Mouse (Mus musculus): ENCODE measurements around the gene Cadm1. TPM values are rescaled to one million over a fixed set of nuclear protein-coding genes. Genes with fewer than 3 reads are reported as not detected.

Gene Cadm1
- polyA plus RNA-seq, 1 experiment = 6.0 TPM

GRCm38 (mm10) chr9:47627966-47628365, 98.0 kb downstream of the Cadm1 start:
- TF ChIP-seq POLR2A (IDR thresholded peaks at IDR 0.05; ENCODE audit: low read depth, low read length) (no peak), CTCF (conservative IDR thresholded peaks at IDR 0.05; ENCODE audit: insufficient read depth, insufficient read length, low read depth, low read length) (no peak)
- WGBS = 86% methylated on average over 2 of the region's 2 CpGs
- H3K36me3 ChIP-seq (ENCODE audit: control insufficient read depth, insufficient read depth, low read length) = no peaks in the 10 kb centered on the region
- H3K4me3 ChIP-seq (ENCODE audit: insufficient read depth, low read depth, low read length) = no peak overlapping the region
- DNase-seq = no peak
- no peak overlapping the region for H3K27ac ChIP-seq (ENCODE audit: insufficient read depth, low read depth, low read length)
- H3K27me3 ChIP-seq (replicated peaks; ENCODE audit: control insufficient read depth, insufficient read depth, low read length) = no peaks in the 10 kb centered on the region
- no peaks in the 10 kb centered on the region; the same call in 1 of the 2 replicates for H3K4me1 ChIP-seq (ENCODE audit: control insufficient read depth, insufficient read depth, low read length)

GRCm38 (mm10) chr9:47628550-47628949, 98.6 kb downstream of the Cadm1 start:
- H3K36me3 ChIP-seq (ENCODE audit: control insufficient read depth, insufficient read depth, low read length) = no peaks in the 10 kb centered on the region
- WGBS = 94% methylated on average over 1 of the region's 1 CpGs
- no peak for DNase-seq

GRCm38 (mm10) chr9:47634695-47635094, 104.7 kb downstream of the Cadm1 start:
- Histone ChIP-seq H3K27ac (ENCODE audit: insufficient read depth, low read depth, low read length) (no peak overlapping the region), H3K27me3 (replicated peaks; ENCODE audit: control insufficient read depth, insufficient read depth, low read length) (no peaks in the 10 kb centered on the region), H3K36me3 (ENCODE audit: control insufficient read depth, insufficient read depth, low read length) (no peaks in the 10 kb centered on the region), H3K4me3 (ENCODE audit: insufficient read depth, low read depth, low read length) (no peak overlapping the region), H3K4me1 (ENCODE audit: control insufficient read depth, insufficient read depth, low read length) (peaks cover 2% of the 10 kb centered on the region; the same call in 1 of the 2 replicates)
- TF ChIP-seq POLR2A (IDR thresholded peaks at IDR 0.05; ENCODE audit: low read depth, low read length) = no peak
- TF ChIP-seq CTCF (conservative IDR thresholded peaks at IDR 0.05; ENCODE audit: insufficient read depth, insufficient read length, low read depth, low read length) = no peak
- 78% methylated on average over 3 of the region's 3 CpGs for WGBS
- no peak for DNase-seq

More at GRCm38 (mm10) chr9:47628550-47628949, 98.6 kb downstream of the Cadm1 start:
- Histone ChIP-seq H3K27ac (ENCODE audit: insufficient read depth, low read depth, low read length) (no peak overlapping the region), H3K4me1 (ENCODE audit: control insufficient read depth, insufficient read depth, low read length) (no peaks in the 10 kb centered on the region; the same call in 1 of the 2 replicates), H3K4me3 (ENCODE audit: insufficient read depth, low read depth, low read length) (no peak overlapping the region), H3K27me3 (replicated peaks; ENCODE audit: control insufficient read depth, insufficient read depth, low read length) (no peaks in the 10 kb centered on the region)
- TF ChIP-seq POLR2A (IDR thresholded peaks at IDR 0.05; ENCODE audit: low read depth, low read length) (no peak), CTCF (conservative IDR thresholded peaks at IDR 0.05; ENCODE audit: insufficient read depth, insufficient read length, low read depth, low read length) (no peak)

GRCm38 (mm10) chr9:47642663-47643062, 112.7 kb downstream of the Cadm1 start:
- DNase-seq = peak; percentile 37
- 51% methylated on average over 4 of the region's 4 CpGs for WGBS
- H3K36me3 ChIP-seq (ENCODE audit: control insufficient read depth, insufficient read depth, low read length) = no peaks in the 10 kb centered on the region
- H3K4me1 ChIP-seq (ENCODE audit: control insufficient read depth, insufficient read depth, low read length) = peaks cover 2% of the 10 kb centered on the region; the same call in 1 of the 2 replicates
- no peak overlapping the region for H3K4me3 ChIP-seq (ENCODE audit: insufficient read depth, low read depth, low read length)
- no peaks in the 10 kb centered on the region; the same call in 1 of the 2 replicates for H3K27me3 ChIP-seq (replicated peaks; ENCODE audit: control insufficient read depth, insufficient read depth, low read length)
- no peak overlapping the region for H3K27ac ChIP-seq (ENCODE audit: insufficient read depth, low read depth, low read length)
- no peak for TF ChIP-seq CTCF (conservative IDR thresholded peaks at IDR 0.05; ENCODE audit: insufficient read depth, insufficient read length, low read depth, low read length)
- no peak for TF ChIP-seq POLR2A (IDR thresholded peaks at IDR 0.05; ENCODE audit: low read depth, low read length)

GRCm38 (mm10) chr9:47645056-47645455, 115.1 kb downstream of the Cadm1 start:
- TF ChIP-seq POLR2A (IDR thresholded peaks at IDR 0.05; ENCODE audit: low read depth, low read length) = no peak
- WGBS = 91% methylated on average over 2 of the region's 2 CpGs
- no peaks in the 10 kb centered on the region for H3K4me1 ChIP-seq (ENCODE audit: control insufficient read depth, insufficient read depth, low read length)
- H3K27me3 ChIP-seq (replicated peaks; ENCODE audit: control insufficient read depth, insufficient read depth, low read length) = no peaks in the 10 kb centered on the region; the same call in 1 of the 2 replicates
- no peak overlapping the region for H3K4me3 ChIP-seq (ENCODE audit: insufficient read depth, low read depth, low read length)
- H3K36me3 ChIP-seq (ENCODE audit: control insufficient read depth, insufficient read depth, low read length) = no peaks in the 10 kb centered on the region
- no peak overlapping the region for H3K27ac ChIP-seq (ENCODE audit: insufficient read depth, low read depth, low read length)
- DNase-seq = no peak

- no peaks in the 10 kb centered on the region for H3K4me1 ChIP-seq (ENCODE audit: control insufficient read depth, insufficient read depth, low read length)
- H3K36me3 ChIP-seq (ENCODE audit: control insufficient read depth, insufficient read depth, low read length) = no peaks in the 10 kb centered on the region
- 71% methylated on average over 11 of the region's 11 CpGs for WGBS
- DNase-seq = peak; percentile 27
- H3K4me3 ChIP-seq (ENCODE audit: insufficient read depth, low read depth, low read length) = no peak overlapping the region
- H3K27me3 ChIP-seq (replicated peaks; ENCODE audit: control insufficient read depth, insufficient read depth, low read length) = no peaks in the 10 kb centered on the region; the same call in 1 of the 2 replicates
- TF ChIP-seq POLR2A (IDR thresholded peaks at IDR 0.05; ENCODE audit: low read depth, low read length) (no peak), CTCF (conservative IDR thresholded peaks at IDR 0.05; ENCODE audit: insufficient read depth, insufficient read length, low read depth, low read length) (no peak)
- H3K27ac ChIP-seq (ENCODE audit: insufficient read depth, low read depth, low read length) = no peak overlapping the region
Observed at GRCm38 (mm10) chr9:47651431-47651830, 121.5 kb downstream of the Cadm1 start.

GRCm38 (mm10) chr9:47652203-47652602, 122.2 kb downstream of the Cadm1 start:
- Histone ChIP-seq H3K4me1 (ENCODE audit: control insufficient read depth, insufficient read depth, low read length) (no peaks in the 10 kb centered on the region), H3K4me3 (ENCODE audit: insufficient read depth, low read depth, low read length) (no peak overlapping the region), H3K27ac (ENCODE audit: insufficient read depth, low read depth, low read length) (no peak overlapping the region), H3K36me3 (ENCODE audit: control insufficient read depth, insufficient read depth, low read length) (no peaks in the 10 kb centered on the region), H3K27me3 (replicated peaks; ENCODE audit: control insufficient read depth, insufficient read depth, low read length) (no peaks in the 10 kb centered on the region)
- no peak for TF ChIP-seq POLR2A (IDR thresholded peaks at IDR 0.05; ENCODE audit: low read depth, low read length)
- no peak for TF ChIP-seq CTCF (conservative IDR thresholded peaks at IDR 0.05; ENCODE audit: insufficient read depth, insufficient read length, low read depth, low read length)
- WGBS = 86% methylated on average over 5 of the region's 5 CpGs
- no peak for DNase-seq

Measured in kidney, adult 2 months (tissue).